Mouse (Mus musculus): ENCODE results near the gene Ap4b1.

The Ap4b1 gene

GRCm38 (mm10) chr3:103852565-103853299 is 43.4 kb downstream of the Ap4b1 start:
- DNase-seq (ENCODE audit: low read depth, low spot score): no peak

DNA sequence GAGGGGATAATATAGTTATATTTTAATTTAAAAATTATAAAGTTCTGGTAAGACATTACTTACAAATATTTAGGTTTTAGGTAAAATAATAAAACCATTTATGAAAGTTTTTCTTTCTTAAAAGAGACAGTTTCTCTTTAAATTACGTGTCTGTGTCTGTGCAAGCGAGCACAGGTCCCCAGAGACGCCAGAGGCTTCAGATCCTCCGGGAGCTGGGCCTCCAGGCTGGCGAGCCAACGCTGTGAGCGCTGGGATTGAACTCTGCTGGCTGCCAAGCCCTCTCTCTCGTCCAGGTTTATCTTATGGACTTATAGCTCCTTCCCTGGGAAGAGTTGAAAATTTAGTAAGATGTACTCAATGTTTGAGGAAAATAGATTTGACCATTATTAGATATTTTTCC is 44.5 kb downstream of the Ap4b1 start:
- DNase-seq (ENCODE audit: low read depth, low spot score): no peak

- no peak for DNase-seq (ENCODE audit: low read depth, low spot score)
These were observed 47.9 kb downstream of the Ap4b1 start for GRCm38 (mm10) chr3:103857036-103857805.

DNA sequence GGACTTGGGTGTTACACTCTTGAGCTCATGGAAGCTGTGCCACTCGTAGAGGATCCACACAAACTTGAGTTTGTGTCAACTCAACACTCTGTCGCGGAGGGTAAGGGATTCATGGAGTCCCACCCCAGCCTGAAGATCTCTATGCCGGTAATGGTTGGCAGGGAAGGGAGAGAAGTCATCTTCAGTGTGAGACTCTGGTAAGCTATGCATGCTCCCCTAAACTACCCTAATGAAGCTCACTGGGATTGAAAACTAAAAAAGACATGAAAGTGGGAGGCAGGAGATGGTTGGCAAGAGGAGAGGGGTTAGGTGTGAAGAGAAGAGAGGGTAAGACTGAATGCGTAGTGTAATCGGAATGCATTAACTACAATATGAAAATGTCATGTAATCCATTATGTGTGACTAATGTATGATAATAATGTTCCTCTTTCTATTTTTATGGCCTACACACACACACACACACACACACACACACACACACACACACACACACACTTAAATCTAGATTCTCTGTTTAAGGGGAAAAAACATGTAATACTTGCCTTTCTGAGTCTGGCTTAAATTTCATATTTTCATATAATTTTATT is 48.8 kb downstream of the Ap4b1 start:
- no peak for DNase-seq (ENCODE audit: low read depth, low spot score)

DNA sequence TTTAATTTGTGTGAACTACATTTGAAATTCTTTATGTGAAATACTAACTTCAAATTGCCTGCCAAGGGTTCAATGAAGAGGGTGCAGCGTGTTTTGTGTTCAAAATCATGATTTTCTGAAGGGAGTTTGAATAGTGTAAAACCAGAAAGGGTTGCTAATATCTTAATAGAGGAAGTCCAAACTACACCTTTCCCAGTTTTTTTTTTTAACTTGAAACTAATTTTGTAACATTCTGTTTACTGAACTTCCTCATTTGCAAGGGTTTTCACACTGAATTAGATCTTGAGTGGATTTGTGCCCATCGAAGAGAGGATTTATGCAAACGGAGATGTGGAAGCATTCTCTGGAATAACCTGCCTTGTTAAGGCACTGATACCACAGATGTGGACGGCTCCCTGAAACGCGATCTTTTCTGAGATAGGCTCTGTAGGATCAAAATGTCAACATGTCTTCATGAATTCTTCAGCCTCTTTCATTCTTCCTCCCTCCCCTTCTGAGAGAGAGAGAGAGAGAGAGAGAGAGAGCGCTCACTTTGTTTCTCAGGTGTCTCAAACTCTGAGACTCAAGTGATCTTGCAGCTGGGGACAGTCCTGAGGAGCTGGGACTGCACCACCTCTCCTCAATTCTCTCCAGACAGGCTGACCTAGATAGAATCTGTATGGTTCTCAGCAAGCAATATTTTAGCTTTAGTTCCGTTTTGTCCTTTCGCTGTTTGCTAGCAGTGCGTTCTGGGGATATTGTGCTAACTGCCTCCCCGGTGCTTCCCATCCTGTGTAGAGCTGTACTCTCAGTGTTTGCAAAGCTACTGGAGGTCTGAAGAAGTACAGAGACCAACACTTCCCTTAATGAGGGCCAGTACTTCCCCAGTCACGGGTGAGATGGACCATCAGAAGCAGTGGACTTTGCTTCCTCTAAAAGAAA is 49.8 kb downstream of the Ap4b1 start, which contains the start of gene Ptpn22:
Gene Ptpn22, plus strand, starts transcription at position 915 of the 921 bp plus-strand sequence.
- no peak for DNase-seq (ENCODE audit: low read depth, low spot score)

GRCm38 (mm10) chr3:103859851-103860391 is 50.6 kb downstream of the Ap4b1 start:
- DNase-seq (ENCODE audit: low read depth, low spot score): no peak

- DNase-seq (ENCODE audit: low read depth, low spot score): no peak
These were observed 53.5 kb downstream of the Ap4b1 start for GRCm38 (mm10) chr3:103862721-103863220.

DNA sequence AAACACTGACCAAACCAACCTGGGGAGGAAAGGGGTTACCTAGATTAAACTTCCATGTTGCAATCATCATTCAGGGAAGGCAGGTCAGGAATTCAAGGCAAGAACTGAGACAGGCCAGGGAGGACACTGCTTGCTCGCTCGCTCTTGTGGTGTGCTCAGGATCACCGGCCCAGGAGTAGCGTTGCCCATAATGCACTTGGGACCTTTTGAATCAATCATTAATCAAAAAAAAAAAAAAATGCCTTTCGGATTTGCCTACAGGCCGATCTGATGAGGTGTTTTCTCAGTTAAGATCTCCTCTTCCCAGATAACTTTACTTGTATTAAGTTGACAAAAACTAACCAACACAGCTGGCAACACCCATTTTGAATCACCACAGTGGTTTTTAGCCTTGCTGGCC is 54.9 kb downstream of the Ap4b1 start:
- no peak for DNase-seq (ENCODE audit: low read depth, low spot score)

GRCm38 (mm10) chr3:103867424-103867971 is 58.2 kb downstream of the Ap4b1 start:
- DNase-seq (ENCODE audit: low read depth, low spot score): no peak

- DNase-seq (ENCODE audit: low read depth, low spot score): no peak
These were observed 58.7 kb downstream of the Ap4b1 start for GRCm38 (mm10) chr3:103868008-103868407.
